Mouse (Mus musculus): ENCODE measurements around the gene Crhr2. TPM values are rescaled to one million over a fixed set of nuclear protein-coding genes. Genes with fewer than 3 reads are reported as not detected.

Crhr2 gene
- not detected in 2 replicates for polyA plus RNA-seq (2012)

DNA sequence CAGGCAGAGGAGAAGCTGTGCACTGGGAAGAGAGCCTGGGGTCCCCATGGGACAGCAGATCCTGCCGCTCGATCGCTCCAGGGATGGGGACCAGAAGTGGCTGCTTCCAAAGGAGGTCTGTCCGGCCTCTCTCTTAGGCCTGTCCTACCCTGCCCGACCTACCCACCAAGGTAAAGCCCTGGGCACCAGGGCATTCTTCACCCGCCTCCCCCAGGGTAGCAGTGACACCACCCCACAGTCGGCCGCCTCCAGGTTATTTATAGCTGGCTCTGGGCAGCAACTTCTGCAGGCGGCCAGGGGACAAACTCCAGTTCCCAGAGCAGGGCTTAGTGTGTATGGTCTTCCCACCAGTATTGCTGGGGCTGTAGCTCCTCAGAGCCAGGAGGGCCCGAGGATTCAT is at the start of gene Crhr2:
Gene Crhr2 (minus strand): TSS at position 223 of the 400 bp plus-strand sequence.
- no peak for TF ChIP-seq GATA1 (IDR thresholded peaks at IDR 0.05; ENCODE audit: low read length)

DNA sequence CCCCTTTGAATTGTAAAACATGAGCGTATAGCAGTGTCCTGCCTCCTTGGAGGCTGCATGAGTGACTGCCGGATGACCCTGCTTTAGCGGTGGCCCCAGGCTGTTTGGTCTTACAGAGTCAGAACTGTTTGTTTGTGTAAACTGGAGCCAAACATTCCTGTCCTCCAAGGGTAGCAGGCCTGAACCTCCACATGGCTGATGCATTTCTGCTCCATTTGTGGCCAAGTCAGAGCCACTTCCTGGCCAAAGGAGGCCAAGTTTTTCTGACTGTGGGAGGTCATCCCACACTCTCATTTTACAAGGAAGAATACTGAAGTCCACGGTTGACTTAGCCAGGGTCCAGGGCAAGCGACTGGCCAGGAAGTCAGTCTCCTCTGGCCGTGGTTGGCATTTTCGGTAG is 46.7 kb upstream of the Crhr2 start:
- no peak for TF ChIP-seq GATA1 (IDR thresholded peaks at IDR 0.05; ENCODE audit: low read length)

DNA sequence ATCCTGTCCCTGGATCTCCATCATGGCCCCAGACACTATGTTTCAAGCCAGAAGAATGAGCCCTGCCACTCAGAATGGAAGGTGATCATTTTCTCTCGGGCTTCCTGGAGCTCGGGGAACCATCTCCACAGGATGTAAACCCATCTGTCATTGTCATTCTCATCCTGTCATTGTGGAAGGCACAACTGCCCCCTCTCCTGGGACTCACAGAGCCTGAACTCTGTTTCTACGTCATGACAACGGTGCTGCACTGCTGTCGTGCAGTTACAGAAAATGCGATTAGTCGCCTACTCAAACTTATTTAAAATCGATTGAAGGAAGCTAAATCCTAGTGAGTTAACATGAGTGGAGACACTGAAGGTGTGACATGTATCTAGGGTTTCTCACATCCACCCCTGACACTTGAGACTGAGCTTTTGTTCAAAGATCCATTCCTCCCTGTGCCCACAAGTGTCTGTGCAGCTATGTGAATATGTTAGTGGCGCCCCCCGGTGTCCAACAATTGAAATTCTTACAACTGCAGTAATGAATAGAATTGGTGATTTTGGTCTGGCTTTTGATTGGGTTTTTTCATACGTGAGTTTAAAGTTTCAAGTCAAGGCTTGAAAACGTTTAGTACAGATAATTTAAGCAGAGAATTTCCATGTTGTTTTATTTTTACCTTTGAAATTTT is 44.4 kb upstream of the Crhr2 start:
- TF ChIP-seq GATA1 (IDR thresholded peaks at IDR 0.05; ENCODE audit: low read length), result no peak

DNA sequence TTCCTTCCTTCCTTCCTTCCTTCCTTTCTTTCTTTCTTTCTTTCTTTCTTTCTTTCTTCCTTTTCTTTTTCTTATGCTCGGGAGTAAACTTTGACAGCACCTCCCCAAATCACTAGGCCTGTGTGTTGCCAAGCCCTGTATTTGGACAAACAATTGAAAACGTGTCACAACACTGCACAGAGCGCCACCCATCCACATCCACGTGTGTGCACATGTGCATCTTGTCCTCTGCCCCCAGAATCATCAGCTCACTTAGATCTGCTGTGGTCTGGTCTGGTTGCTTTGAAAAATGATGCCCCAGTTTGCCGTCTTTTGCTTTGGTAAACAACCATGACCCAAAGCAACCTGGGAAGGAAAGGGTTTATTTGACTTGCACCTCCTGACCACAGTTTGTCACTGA is 43.1 kb upstream of the Crhr2 start:
- TF ChIP-seq GATA1 (IDR thresholded peaks at IDR 0.05; ENCODE audit: low read length), result no peak

DNA sequence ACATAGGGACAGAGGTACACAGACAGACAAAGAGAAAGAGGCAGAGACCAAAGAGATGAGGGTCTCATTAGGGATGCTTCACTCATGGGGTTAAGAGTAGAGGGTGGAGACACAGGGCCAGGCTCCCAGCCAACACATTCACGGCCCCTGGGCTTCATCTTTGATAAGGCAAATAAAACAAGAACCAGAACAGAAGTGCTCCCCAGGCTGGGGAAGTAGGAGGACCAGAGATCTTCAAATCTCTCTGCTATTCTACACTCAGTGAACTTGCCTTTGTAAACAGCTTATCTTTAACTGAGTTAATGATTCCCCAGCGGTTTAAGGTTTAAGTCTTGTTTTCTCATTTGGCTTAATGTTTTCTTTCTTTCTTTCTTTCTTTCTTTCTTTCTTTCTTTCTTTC is 42.6 kb upstream of the Crhr2 start:
- TF ChIP-seq GATA1 (IDR thresholded peaks at IDR 0.05; ENCODE audit: low read length), result no peak

DNA sequence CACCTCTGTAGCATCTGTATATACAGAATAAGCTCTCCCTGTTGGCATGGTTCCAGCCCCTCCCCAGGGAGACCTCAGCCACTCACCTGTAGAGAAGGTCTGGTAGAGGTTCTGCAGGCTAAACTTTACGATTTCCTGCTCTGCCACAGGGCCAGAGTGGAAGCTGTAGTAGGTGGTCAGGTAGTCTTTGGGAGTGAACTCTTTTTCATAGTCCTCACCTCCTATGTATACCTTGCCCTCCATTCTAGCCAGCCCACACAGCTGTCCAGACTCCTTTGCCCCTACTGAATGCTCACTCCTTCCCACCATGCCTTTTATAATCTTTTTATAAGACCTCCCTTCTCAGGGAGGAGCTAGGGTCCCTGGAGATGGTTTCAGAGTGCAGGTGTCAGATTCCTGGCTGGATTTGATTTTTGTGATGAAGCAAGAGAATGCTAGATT is 41.9 kb upstream of the Crhr2 start, which contains the start of gene Inmt:
Gene Inmt (minus strand): TSS at position 303 of the 441 bp plus-strand sequence.
- TF ChIP-seq GATA1 (IDR thresholded peaks at IDR 0.05; ENCODE audit: low read length), result no peak

DNA sequence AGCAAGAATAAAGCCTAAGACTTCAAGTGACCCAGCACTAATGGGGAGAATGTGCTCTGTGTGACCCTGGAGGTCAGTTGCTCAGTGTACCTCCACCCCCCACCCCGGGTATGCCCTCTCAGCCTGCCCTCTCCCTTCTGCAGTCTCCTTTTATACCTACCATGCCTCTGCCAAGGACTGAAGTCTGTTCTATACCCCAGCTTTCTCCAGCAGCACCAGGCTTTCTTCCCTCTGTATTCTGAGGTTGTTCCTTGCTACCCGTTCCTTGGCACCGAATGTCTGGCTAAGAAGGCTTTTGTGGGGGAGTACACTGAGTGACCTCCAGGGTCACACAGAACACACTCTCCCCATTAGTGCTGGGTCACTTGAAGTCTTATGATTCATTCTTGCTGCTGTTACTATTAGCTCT is 41.1 kb upstream of the Crhr2 start:
- no peak for TF ChIP-seq GATA1 (IDR thresholded peaks at IDR 0.05; ENCODE audit: low read length)

DNA sequence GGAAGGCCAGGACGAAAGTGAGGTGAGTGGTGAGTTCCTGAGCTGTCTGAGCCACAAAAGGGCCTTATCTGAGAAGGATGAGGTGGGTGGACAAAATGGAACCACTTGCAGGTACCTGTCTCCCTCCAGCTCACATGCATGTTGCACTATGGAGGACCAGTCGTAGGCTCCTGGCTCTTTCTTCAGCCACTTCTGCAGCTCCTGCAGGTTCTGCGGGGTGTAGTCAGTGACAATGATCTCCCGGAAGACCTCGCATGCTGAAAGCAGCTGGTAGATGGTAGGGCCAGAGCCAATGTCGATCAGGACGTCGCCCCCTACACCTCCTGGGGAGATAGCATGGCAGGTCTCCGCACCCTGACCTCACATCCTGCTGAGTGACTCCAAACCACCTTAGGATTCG is 40.4 kb upstream of the Crhr2 start:
- no peak for TF ChIP-seq GATA1 (IDR thresholded peaks at IDR 0.05; ENCODE audit: low read length)

DNA sequence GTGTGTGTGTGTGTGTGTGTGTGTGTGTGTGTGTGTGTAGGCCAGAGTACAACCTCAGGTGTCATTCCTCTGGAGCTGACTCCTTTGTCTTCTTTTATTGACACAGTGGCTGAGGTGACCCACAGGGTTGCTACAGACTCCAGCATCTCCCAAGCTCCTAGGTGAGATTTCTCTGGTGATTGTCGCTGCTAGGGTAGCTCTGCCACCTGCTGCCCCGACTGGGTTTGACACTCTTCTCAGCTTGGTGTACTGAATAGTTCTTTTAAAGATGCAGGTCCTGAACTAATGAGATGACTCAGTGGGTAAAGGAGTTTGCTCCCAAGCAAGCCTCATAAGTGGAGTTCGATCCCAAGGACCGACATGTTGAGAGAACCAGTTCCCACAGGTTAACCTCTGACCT is 38.8 kb upstream of the Crhr2 start:
- no peak for TF ChIP-seq GATA1 (IDR thresholded peaks at IDR 0.05; ENCODE audit: low read length)

DNA sequence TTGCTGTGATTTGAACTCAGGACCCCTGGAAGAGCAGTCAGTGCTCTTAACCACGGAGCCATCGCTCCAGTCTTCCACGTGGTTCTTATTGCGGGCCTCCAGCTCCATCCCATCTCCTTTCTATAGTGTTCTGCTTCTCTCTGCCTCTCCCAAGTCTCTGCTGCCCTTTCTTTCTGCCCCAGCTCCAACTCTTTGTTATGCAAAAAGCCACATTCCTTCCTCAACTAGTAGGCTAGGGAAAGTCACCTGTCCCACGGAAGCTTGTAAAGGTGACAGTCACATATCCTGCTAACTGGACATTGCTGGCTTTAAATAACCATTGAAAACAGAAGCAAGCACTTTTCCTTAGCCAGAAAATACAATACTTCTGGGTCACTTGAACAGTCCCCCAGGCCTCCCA is 37.0 kb upstream of the Crhr2 start:
- TF ChIP-seq GATA1 (IDR thresholded peaks at IDR 0.05; ENCODE audit: low read length), result no peak

DNA sequence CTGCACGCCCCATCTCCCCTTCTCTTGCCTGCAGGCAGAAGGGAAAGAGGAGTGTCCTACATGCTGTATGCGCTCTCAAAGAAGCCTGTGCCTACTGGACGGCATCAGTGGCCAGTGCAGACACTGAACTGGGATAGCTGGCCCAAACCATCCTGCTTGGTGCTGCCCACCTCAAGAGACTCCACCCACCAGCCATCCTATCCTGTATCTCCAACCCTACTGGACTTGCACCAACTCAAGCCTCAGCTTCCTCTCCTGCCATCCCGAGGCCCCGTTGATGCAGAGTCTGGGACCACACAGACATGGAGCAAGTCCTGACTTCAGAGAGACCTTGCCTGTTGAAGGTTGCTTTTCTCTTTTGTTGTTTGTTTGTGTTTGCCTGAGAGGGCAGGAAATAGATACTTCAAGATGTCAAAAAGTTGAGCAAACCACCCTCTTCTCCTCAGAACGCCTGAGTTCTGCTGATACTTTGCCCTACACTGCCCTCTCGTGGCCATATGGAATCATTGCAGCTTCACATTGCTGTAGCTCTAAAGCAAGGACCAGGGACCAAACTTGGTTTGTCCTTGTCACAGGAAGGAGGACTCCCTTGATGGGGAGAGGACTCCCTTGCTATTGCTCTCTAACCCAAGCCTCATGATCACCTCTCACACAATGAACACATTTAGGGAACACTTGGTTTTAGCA is 34.1 kb upstream of the Crhr2 start:
- TF ChIP-seq GATA1 (IDR thresholded peaks at IDR 0.05; ENCODE audit: low read length), result no peak

DNA sequence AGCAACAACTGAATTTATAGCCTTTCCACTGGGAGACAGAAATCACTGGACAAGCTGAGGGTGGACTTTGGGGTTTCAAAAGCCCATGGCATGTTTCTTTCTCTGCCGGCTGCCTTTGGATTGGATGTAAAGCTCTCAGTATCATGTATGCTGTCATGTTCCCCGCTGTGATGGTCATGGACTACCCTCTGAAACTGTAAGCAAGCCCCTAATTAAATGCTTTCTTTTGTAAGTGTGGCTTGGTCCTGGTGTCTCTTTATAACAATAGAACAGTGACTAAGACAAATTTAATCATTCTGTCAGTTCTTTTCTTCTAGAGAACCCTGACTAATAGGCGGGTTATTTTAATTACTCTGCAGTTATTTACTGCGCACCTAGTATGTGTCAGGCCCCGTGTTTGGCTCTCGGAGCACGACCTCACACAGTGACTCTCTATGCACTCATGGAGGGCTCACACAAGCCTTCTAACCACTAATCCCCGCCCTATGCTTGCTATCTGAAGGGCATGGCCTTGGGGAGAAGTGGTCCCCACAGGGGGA is 30.3 kb upstream of the Crhr2 start:
- no peak for TF ChIP-seq GATA1 (IDR thresholded peaks at IDR 0.05; ENCODE audit: low read length)

DNA sequence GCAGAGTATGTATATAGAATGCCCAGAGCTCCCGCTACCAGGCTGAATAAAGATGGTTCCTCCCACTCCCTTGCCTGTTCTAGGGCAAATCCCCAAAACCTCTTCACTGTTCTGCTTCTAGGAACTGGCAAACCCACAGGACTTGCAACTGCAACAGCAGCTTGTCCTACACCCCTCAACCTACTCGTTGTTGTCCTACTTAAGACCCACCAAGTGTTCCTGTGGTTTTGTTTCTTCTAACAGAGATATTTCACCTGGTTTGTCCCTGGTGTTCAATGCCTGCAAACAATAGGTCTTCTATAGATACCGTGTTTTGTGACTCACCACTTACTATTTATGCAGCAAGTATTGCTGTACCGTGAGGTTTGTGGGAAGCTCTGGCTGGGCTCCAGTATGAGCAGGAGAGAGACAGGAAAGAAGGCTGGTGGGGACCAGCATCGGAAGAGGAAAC is 28.5 kb upstream of the Crhr2 start:
- no peak for TF ChIP-seq GATA1 (IDR thresholded peaks at IDR 0.05; ENCODE audit: low read length)

DNA sequence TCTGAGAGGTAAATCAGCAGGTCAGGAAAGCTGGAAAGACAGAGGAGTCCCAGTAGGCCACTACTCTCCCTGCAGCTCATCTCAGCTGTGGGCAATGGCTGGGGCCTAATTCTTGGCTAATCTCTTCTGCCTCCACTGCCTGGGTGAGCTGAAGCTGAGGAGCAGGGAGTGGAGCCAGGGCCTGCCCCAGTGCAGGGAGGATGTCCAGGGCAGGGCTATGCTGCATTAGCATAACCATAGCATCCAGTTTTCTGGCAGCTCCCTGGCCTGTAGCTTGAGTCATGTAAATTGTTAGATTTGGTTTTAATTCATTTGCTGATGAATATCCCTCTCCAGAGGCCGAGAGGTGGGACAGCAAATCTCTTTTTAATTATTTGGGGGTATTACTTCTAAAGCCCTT is 26.4 kb upstream of the Crhr2 start:
- no peak for TF ChIP-seq GATA1 (IDR thresholded peaks at IDR 0.05; ENCODE audit: low read length)

DNA sequence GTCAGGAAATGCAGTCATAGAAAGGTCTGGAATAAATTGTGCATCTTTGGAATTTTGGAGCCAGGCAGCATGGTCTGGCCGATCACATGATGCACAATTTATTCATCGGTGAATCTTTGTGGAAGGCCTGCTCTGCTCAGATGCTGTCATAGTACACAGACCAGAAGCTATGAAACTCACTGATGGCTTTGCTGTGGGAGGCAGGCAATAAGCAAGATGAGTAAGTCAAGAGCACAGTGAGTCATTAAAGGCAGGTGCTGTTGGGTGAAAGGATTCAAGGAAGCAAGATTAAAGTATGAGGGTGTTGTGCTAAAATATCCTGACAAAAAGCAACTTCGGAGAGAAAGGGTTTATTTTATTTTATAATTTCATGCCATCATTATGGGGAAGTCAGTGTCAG is 19.4 kb upstream of the Crhr2 start:
- TF ChIP-seq GATA1 (IDR thresholded peaks at IDR 0.05; ENCODE audit: low read length), result no peak

DNA sequence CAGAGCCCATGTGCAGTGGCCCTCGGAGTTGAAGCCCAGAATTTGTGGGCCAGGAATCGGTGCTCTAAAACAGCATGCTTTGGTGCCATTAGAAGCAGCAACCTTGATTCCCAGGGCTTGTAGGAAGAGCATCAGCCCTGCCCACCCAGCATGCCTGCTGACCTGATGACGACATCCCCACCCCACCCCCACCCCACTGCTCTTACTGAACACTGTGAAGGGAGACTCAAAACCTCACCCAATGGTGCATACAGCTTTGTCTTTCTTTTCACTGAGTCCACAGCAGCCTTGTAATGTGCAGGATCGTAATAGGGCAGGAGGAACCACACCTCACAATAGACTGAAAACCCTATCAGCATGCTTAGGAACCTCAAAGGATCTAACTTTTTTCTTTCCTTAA is 13.3 kb upstream of the Crhr2 start:
- no peak for TF ChIP-seq GATA1 (IDR thresholded peaks at IDR 0.05; ENCODE audit: low read length)

DNA sequence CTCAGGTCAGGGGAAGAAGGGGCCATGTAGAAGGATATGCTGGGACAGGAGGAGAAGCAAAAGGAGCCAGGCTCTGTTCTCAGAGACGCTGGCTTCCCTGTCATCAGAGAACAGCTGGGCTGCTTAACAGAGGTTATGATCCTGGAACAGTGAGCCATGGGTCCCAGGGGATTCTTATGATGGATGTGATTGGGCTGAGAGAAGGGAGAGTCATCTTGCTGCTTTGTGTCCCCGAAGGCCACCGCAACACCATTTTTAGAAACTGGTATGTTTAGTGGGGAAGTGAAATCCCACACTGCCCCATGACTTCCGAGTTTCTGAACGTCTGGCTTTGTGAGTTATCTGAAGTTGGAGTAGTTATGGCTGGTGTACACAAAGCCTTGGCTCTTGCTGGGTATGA is 12.5 kb upstream of the Crhr2 start:
- no peak for TF ChIP-seq GATA1 (IDR thresholded peaks at IDR 0.05; ENCODE audit: low read length)

Measured in G1E-ER4 (cell line).